Mouse (Mus musculus) stomach, adult 2 months (tissue): ENCODE results near the gene Tbc1d32. TPM values are rescaled to one million over a fixed set of nuclear protein-coding genes. Genes with fewer than 3 reads are reported as not detected.

Experiments used
- polyA plus RNA-seq: library from polyadenylated mRNA; depleted of rRNA; stranded (reverse); fragments of >200 nt; gene quantifications from 2 replicates; pipeline ENCODE4 v1.2.3, GENCODE M21; 2012; rRNA removed

Gene Tbc1d32
- polyA plus RNA-seq, result 0.05 and 0.14 TPM in 2 replicates

DNA sequence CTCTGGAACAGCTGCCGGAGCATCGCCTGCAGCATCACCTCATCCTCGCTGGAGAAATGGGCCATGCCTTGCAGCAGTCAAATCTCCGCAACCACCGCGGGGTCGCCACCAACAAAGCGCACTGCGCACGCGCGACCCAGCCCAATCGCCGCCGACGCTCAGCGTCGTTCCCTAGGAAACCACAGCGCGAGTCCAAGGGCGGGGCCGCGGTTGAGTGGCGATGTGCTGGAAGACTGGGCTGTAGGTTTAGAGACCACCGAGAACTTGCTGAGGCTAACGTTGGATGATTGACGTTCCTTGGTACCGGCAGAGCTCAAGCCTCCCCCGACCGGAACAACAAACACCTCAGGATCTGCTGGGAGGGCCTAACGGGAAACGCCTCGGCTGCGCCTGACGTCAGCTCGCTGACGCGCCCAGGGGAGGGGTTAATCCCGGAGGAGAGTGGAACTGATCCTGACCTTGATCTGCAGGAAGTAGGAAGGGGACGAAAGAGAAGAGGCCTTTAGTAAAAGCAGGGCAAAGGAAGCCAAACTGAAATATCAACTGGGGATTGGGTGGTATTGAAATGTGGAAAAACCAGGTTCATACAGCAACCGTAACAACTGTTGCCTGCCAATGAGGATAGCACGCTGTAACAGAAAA lies at the start of gene Tbc1d32:
Tbc1d32 (minus strand) TSS at position 122 of the 642 bp plus-strand sequence.

GRCm38 (mm10) chr10:56106333-56106995 lies 122.0 kb downstream of the Tbc1d32 start, which contains the start of gene Msl3l2:
Msl3l2 (plus strand) TSS chr10:56106917.

Other genes starting within 250 kb of the Tbc1d32 start
- 1.5 and 2.1 TPM in 2 replicates for gene Msl3l2, start 121.8 kb downstream of the Tbc1d32 start, polyA plus RNA-seq
- 6.0 and 10.1 TPM in 2 replicates for gene Gja1, start 148.6 kb upstream of the Tbc1d32 start, polyA plus RNA-seq